Mouse (Mus musculus) E14TG2a.4 (cell line): ENCODE measurements around the gene Bcas3.

ENCODE experiments used
- H3K27me3 ChIP-seq: 2 replicates; pipeline ENCODE4 v1.6.1; 2014; ENCODE audit warnings: low read length, control low read depth; ENCODE audit not compliant: insufficient read depth
- H3K36me3 ChIP-seq: 2 replicates; pipeline ENCODE4 v1.6.1; 2014; ENCODE audit warnings: low read length, control low read depth; ENCODE audit not compliant: insufficient read depth
- H3K4me1 ChIP-seq: replicated peaks from 2 replicates; pipeline ENCODE4 v1.6.1; 2014; ENCODE audit warnings: low read depth, low read length, control low read depth
- H3K4me3 ChIP-seq: replicated peaks from 2 replicates; pipeline ENCODE4 v1.5.1; 2014; ENCODE audit warnings: mild to moderate bottlenecking, low read length
- H3K9me3 ChIP-seq: 2 replicates; pipeline ENCODE4 v1.6.1; 2014; ENCODE audit warnings: low read length, control low read depth
- CTCF ChIP-seq: conservative IDR thresholded peaks from 2 replicates; pipeline ENCODE4 v1.5.1; 2014; ENCODE audit warnings: low read length
- NANOG ChIP-seq: IDR thresholded peaks from 2 replicates; pipeline ENCODE4 v1.6.1; 2014; ENCODE audit warnings: borderline replicate concordance, low read length, mixed read lengths
- POU5F1 ChIP-seq: IDR thresholded peaks from 2 replicates; pipeline ENCODE4 v1.6.1; 2014; ENCODE audit warnings: low read length, borderline replicate concordance

Bcas3 gene

DNA sequence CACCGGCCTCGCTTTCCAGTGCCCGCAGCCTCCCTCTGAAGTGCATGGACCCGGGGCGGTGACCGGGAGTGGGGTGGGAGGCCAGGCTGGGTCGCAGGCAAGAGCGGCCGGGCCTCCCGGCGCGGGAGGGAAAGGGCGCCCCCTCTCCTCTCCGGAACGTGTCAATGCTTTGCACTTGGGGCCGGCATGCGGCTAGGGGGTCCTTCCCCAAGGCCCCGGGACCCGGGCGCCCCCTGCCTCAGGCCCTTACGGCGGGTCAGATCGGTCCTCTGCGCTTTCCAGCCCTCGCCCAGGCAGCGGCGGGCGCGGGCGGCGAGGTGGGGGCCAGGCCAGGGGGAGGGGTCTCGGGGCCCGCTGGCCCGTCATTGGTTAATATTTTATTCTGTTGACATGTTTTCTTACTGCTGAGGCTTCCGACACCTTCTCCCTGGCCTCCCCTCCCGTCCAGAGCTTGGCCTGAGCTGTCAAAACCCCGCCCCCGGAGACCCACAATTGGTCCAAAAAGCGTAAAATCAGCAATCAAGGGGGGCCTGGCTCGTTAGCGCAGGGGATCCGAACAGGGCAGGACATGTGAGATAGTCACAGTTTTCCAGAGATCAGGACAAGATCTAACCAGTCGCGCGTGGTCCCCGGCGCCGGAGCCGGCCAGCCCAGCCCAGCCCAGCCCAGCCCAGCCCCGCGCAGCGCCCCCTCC lies 479.4 kb downstream of the Bcas3 start, which contains the start of gene Tbx2:
TSS of gene Tbx2 (plus strand) at position 321 of the 694 bp plus-strand sequence.
- Histone ChIP-seq H3K4me1 (peaks cover 49% of the 10 kb centered on the region), H3K9me3 (no peaks in the 10 kb centered on the region), H3K4me3 (peak within 1 kb of the TSS; percentile 79), H3K36me3 (no peaks in the 10 kb centered on the region), H3K27me3 (peaks cover 94% of the 10 kb centered on the region)
- no peak for TF ChIP-seq NANOG
- no peak for TF ChIP-seq POU5F1
- no peak for TF ChIP-seq CTCF

DNA sequence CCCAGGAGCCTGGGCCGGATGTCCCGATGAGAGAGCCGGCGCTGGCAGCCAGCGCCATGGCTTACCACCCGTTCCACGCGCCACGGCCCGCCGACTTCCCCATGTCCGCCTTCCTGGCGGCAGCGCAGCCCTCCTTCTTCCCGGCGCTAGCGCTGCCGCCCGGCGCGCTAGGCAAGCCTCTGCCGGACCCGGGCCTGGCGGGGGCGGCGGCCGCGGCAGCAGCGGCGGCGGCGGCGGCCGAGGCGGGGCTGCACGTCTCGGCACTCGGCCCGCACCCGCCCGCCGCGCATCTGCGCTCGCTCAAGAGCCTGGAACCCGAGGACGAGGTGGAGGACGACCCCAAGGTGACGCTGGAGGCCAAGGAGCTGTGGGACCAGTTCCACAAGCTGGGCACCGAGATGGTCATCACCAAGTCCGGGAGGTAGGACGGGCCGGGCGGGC lies 480.1 kb downstream of the Bcas3 start:
- no peaks in the 10 kb centered on the region for H3K36me3 ChIP-seq

DNA sequence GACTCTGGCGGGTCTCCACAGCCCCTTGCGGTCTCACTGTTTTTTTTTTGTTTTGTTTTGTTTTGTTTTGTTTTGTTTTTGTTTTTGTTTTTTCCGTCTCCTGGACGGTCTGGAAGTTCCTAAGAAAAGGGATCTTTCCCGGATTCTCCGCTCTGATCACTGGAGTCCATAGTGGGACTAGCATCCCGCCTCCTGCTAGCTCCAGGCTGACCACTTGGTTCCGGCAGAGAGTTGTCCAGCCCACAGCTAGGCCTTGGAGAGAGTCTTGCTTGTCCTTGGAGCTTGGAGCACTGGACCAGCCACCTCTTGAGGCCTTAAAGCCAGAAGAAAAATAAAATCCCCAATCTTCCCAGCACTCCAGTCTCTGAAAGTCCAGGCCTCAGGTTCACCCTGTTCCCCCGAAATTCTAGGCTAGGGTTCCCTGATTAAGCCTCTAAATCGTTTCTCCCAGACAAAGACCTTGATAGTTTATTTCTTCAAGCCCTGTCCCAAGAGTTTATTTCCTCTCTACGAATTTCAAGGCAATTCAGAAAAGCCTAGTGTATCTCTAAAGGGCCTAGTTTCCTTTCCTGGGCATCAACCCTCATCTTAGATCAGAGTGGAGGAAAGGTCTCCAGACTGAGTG lies 480.9 kb downstream of the Bcas3 start:
- TF ChIP-seq CTCF (no peak), POU5F1 (no peak), NANOG (no peak)
- H3K36me3 ChIP-seq: no peaks in the 10 kb centered on the region
- peaks cover 46% of the 10 kb centered on the region for H3K4me1 ChIP-seq
- H3K9me3 ChIP-seq: no peaks in the 10 kb centered on the region
- H3K4me3 ChIP-seq: no peak overlapping the region
- peaks cover 95% of the 10 kb centered on the region for H3K27me3 ChIP-seq

More for the DNA sequence above, 480.1 kb downstream of the Bcas3 start:
- Histone ChIP-seq H3K4me1 (peaks cover 52% of the 10 kb centered on the region), H3K9me3 (no peaks in the 10 kb centered on the region), H3K27me3 (peaks cover 94% of the 10 kb centered on the region), H3K4me3 (peak overlapping the region; percentile 79)
- TF ChIP-seq POU5F1: no peak
- TF ChIP-seq CTCF: no peak
- no peak for TF ChIP-seq NANOG

DNA sequence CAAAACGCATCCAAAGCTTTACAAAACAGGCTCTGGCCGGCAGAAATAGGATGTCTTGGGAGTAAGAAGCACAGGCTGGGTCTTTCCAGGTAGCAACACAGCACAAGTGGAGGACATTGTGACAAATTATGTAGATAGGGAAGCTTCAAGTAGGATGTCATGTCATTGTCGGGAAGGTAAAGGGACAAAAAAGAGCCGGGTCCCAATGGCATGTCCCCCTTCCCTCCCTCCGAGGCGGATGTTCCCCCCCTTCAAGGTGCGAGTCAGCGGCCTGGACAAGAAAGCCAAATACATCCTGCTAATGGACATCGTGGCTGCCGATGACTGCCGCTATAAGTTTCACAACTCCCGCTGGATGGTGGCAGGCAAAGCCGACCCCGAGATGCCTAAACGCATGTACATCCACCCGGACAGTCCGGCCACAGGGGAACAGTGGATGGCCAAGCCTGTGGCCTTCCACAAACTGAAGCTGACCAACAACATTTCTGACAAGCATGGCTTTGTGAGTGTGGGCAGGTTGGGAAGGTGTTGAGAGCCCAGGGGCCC lies 481.5 kb downstream of the Bcas3 start:
- peaks cover 42% of the 10 kb centered on the region for H3K4me1 ChIP-seq
- no peaks in the 10 kb centered on the region for H3K36me3 ChIP-seq
- H3K4me3 ChIP-seq: no peak overlapping the region
- no peaks in the 10 kb centered on the region for H3K9me3 ChIP-seq
- H3K27me3 ChIP-seq: peaks cover 95% of the 10 kb centered on the region
- no peak for TF ChIP-seq NANOG
- no peak for TF ChIP-seq POU5F1
- no peak for TF ChIP-seq CTCF

DNA sequence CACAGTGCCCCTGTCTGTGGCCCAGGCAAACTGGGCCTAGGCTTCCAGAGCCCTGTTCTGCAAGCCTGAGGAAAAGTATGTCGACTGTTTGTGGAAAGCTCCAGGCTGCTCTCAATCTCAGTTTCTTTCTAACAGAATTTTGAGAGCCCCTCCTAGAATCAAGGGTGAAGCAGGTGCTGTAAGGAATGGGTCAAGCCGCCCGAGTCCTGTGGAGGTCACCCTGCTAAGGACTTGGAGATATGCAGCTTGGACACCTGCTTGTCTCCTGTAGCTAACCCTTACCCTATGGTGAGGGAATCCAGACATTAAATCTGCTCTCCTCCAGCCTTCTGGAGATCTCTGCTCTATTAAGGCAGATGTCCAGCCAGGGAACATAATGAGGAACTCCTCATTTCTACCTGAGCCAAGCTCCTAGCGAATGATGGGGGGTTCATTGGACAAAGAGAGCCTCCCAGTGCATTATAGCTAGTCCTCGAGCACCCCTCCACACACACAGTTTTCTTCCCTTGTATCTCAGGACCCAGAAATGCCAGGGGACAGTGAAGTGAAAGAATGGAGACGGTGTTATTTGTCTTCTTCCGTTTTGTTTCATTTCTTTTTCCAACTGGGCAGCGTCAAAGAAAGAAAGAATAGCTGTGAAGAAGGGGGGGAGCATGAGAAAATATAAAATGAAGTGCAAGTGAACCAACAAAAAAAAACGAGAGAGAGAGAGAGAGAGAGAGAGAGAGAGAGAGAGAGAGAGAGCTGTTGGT lies 482.2 kb downstream of the Bcas3 start:
- H3K27me3 ChIP-seq: peaks cover 95% of the 10 kb centered on the region
- TF ChIP-seq POU5F1 (no peak), CTCF (no peak), NANOG (no peak)
- no peaks in the 10 kb centered on the region for H3K9me3 ChIP-seq
- no peak overlapping the region for H3K4me3 ChIP-seq
- H3K36me3 ChIP-seq: no peaks in the 10 kb centered on the region
- H3K4me1 ChIP-seq: peaks cover 38% of the 10 kb centered on the region

DNA sequence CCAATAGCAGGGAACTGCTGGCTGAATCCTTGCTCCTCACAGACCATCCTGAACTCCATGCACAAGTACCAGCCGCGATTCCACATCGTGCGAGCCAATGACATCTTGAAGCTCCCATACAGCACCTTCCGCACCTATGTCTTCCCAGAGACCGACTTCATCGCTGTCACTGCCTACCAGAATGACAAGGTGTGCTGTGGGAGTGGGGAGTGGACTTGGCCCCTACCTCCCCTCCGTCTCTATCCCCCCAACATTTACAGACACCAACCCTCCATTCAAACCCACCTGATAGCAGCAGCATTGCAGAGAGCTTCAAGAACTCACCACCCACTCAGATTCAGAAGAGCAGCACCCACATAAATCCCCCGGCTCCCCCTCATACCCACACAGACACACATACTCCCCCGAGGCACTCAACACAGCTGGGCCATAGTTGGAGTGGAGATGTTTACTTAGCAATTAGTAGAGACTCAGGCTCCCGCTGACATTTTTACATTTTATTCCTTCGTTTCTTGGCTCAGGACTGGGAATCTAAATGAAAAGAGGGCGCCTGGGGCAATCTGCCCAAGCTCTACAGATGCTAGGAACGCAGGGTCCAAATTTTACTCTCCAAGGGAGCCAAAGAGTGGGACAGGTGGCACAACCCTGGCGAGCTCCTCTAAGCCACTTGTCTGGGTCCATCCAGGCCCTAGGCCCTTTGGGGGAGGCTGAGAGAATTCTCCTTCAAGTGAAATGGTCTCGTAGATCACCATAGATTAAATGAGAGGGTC lies 483.0 kb downstream of the Bcas3 start:
- H3K4me1 ChIP-seq: peaks cover 37% of the 10 kb centered on the region
- H3K36me3 ChIP-seq: no peaks in the 10 kb centered on the region
- peaks cover 95% of the 10 kb centered on the region for H3K27me3 ChIP-seq
- TF ChIP-seq NANOG (no peak), POU5F1 (no peak), CTCF (no peak)
- H3K9me3 ChIP-seq: no peaks in the 10 kb centered on the region
- H3K4me3 ChIP-seq: no peak overlapping the region

DNA sequence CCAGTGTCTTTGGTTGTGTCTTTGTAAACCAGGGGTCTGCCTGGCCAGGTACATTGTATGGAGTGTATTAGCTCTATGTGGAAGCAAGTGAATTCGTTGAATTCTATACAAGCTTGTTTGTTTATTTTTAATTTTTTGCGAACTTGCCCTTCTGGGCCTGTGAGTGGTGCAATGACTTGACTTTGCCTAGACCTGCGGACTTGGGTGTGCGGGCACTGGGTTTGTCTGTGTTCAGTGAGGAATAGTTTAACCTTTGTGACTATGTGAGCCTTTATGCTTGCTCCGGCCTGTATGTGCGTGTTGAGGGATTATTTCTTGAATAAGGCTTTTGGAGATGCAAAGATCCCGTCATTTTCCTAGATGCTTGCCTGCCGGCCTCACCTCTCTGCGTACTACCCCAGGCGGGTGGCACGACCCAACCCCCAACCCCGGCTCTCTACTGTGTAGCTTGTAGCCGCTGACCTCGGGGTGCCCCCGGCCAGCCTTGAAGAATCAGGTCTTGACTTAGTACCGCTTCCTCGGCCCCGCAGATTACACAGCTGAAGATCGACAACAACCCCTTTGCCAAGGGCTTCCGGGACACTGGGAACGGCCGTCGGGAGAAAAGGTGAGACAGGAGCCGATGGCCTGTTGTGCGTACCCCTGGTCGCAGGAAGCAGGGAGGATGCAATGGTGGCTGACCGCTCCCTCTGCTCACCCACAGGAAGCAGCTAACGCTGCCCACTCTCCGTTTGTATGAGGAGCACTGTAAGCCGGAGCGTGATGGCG lies 483.7 kb downstream of the Bcas3 start:
- H3K27me3 ChIP-seq: peaks cover 95% of the 10 kb centered on the region
- peaks cover 36% of the 10 kb centered on the region for H3K4me1 ChIP-seq
- peak overlapping the region; percentile 63 for H3K4me3 ChIP-seq

More for the DNA sequence above, 483.7 kb downstream of the Bcas3 start:
- no peaks in the 10 kb centered on the region for H3K9me3 ChIP-seq
- H3K36me3 ChIP-seq: no peaks in the 10 kb centered on the region
- no peak for TF ChIP-seq CTCF
- TF ChIP-seq POU5F1: no peak
- no peak for TF ChIP-seq NANOG
